Mouse (Mus musculus) cerebellum, postnatal 14 days (tissue): ENCODE results near the gene Plvap.
A peak's percentile ranks its signal among the peaks of the same experiment; 100 is the strongest.

Experiments
- DNase-seq, 2 experiments: peaks; one replicate each; pipeline ENCODE4 v3.0.0; 2021; ENCODE audit warnings: mixed read lengths in 2 of 2

The Plvap gene

DNA sequence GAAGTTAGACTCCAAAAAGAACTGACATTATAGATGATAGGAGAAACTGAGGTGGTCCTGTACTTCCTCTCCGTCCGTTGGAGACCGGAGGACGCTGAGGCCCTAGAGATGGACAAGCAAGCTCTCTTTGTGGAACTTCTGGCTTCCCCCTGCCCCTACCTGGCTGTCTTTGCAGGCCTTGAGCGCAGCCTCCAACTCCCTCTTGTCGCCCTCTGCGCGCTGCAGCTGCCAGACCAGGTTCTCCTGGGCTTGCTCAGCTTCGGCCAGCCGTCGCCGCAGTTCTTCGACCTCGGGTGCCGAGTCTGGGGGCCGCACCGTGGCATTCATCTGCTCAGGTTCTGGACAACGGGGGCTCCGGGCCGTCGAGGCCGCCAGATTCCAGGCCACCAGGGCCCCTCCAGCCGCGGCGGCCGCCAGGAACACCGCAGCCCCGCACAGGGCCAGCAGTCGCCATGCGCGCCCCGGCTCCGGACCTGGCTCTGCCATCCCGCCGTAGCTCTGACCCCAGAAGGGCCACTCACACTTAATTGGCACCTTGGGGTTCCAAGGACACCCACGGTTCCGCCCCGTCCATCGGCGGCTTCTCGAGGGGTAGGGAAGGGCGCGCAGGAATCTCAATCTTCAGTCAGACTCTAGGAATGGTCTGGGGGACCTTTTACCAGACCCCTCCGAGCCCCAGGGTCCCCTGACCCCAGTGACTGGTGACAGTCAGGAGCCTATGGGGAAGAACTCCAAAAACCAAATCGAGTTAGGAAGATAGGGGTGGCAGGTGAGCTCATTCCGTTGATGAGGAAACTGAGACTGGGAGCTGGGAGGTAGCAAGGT lies 13.9 kb upstream of the Plvap start, which contains the start of gene Ccdc194:
Ccdc194 (minus strand) TSS at position 486 of the 825 bp plus-strand sequence.
- no peak for DNase-seq

DNA sequence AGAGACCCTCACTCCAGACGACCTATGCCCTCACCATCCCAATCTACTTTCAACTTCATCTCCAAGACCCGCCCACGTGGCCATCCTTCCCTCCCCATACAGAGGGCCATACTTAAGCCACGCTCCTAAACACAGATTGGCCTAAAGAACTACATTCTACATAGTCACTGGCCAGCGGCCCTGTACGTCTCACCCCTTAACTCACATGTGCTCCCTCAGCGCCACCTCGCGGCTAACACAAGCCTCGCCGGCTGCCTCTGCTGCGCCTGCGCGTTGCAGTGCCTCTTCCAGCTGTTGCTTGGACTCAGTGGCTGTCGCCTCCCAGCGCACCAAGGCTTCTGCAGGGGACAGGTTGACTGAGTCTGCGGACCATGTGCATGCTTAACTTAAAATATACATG lies 10.1 kb upstream of the Plvap start:
- DNase-seq, result peak; percentile 93 to 97

DNA sequence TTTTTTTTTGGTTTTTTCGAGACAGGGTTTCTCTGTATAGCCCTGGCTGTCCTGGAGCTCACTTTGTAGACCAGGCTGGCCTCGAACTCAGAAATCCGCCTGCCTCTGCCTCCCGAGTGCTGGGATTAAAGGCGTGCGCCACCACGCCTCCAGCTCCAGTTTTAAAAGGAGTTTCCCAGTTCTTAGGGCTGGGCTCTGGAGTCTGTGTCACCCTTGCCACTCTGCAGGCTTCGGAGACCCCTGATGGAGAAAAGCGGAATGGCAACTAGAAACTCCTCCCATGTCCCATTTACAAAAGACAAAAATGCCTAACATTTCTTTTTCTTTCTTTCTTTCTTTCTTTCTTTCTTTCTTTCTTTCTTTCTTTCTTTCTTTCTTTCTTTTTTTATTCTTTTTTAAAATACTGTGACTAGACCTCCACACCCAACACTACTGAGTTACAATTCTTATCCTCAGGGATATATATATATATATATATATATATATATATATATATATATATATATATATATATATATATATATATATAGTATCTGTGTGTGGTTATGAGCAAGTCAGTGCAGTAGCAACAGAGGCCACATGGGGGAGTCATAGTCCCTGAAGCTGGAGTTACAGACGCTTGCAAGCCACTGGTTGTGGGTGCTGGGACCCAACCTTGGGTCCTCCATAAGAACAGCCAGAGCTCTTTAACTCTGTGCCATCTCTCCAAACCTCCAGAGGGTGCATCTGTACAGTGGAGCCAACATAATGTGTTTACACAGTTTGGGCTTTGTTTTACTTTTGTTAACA lies 7.7 kb upstream of the Plvap start:
- DNase-seq, result peak; percentile 64 to 79

DNA sequence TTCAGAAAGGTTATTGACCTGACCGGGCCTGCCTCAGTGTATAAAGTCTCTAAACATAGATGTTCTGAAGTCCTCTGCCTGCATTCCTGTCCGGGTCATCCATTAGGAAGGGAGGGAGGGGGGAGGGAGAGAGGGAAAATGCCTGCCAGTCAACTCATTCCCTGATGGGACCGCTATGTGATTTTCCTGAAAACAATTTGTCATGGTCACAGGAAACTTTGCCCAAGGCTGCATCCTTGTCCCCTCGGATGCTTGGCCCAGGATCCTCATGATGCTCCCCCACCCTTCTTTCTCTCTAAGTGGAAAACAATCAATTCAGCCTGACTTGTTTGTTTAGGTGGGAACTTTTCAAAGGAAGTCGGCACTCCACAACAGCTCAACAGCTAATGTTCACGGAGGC lies 5.2 kb upstream of the Plvap start:
- DNase-seq, result no peak

DNA sequence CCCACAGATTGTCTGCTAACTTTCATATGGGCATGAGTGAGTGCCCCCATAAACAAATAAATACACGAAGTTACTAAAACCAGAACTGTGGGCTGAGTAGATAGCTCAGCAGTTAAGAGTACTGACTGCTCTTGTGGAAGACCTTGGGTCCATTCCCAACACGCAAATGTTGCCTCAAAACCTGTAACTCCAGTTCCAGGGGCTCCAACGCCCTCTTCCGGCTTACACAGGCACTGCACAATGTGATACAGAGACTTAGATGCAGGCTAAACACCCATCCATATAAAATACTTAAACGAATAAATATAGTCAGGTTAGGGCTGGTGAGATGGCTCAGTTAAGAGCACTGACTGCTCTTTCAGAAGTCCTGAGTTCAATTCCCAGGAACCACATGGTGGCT lies 3.5 kb upstream of the Plvap start:
- no peak for DNase-seq

DNA sequence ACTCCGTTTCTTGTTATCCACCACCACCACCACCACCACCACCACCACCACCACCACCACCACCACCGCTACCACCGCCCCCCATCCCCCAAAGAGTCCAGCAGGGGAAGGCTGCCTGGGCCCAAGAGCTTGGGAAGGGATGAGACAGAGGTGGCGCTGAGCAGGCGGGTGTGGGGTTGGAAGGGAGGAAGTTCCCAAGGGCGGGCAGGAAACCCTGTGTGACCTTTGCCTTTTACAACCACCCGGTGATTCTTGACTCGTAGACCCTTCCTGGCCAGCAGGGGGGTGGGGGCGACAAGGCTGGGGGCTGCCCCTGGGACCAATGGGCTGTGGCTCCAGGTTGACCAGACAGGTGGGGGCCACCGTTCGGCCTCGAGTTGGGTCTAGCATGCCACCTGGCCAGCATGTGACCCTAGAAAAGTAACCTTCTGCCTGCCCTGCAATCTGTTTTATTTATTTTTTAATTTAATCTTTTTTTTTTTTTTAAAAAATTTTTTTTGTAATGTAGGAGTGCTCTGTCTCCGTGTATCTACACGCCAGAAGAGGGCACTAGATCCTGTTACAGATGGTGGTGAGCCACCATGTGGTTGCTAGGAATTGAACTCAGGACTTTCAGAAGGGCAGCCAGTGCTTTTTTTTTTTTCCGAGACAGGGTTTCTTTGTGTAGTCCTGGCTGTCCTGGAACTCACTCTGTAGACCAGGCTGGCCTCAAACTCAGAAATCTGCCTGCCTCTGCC lies 1.6 kb upstream of the Plvap start:
- no peak for DNase-seq

DNA sequence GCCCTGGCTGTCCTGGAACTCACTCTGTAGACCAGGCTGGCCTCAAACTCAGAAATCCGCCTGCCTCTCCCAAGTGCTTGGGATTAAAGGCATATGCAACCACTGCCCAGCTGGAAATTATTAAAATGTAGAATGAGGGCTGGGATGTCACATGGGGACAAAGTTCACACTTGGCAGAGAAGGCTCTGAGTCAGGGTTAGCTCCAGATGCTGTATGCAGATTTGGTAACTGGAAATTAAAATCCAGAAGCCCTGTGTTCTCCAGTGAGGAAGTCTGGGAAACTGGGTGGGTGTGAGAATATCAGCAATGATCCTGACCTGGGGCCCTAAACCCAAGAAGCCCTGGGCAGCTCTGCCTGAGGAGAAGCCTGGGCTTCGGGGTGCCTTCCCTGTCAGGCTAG lies 2.2 kb downstream of the Plvap start:
- DNase-seq, result no peak

DNA sequence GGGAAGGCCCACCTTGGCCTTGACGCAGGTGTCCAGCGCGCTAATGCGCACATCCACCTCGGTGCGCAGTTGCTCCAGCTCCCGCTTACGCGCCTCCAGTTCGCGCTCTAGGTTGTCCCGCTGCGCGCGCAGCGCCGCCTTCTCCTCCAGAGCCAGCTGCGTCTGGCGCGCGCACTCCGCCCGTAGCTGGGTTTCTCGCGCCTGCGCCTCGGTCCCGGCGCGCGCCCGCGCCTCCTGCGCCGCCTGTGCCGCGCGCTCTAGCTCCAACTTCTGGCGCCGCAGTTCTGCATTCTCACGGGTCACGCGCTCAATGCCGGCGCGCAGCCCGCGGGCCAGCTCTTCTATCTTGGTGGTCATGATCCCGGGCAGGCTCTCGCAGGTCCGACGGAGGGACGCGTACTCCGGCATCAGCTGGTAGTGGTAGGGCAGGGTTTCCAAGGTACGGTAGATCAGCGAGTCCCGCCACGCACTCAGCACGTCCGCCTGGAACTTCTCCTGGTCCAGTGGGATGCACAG lies 3.9 kb downstream of the Plvap start:
- peak; percentile 77 for DNase-seq

DNA sequence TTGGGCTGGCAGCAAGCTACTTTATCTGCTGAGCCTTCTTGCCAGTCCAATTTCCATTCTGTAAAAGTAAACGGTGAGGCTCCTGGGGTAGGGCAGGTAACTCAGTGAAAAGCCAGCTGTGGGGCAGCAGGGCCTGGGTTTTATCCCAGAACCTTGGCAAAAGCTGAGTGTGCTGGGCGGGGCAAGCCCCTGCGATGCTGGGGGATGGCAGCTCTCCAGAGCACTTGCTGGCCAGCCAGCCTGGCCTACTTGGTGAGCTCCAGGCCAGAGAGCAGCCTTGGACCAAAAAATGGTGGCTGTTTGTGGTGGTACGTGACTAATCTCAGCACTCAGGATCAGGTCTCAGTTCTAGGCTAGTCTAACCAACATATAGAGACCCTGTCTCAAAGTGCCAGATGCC lies 5.6 kb downstream of the Plvap start:
- DNase-seq, result peak; percentile 69 to 74

DNA sequence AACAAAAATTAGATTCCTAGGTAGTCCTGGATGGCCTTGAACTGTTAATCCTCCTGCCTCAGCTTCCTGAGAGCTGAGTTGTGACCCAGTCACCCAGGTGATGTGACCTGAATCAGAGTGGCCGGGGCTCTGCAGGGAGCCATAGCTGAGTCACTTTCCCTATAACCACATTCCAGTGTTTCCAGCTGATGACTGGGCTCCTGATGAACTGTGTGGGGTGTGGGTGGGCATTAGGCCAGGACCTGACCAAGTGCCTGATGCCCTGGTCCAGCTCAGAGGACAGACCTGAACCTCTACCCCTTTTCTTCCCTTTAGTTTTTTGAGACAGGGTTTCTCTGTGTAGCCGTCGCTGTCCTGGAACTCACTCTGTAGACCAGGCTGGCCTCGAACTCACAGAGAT lies 6.2 kb downstream of the Plvap start:
- DNase-seq, result no peak

DNA sequence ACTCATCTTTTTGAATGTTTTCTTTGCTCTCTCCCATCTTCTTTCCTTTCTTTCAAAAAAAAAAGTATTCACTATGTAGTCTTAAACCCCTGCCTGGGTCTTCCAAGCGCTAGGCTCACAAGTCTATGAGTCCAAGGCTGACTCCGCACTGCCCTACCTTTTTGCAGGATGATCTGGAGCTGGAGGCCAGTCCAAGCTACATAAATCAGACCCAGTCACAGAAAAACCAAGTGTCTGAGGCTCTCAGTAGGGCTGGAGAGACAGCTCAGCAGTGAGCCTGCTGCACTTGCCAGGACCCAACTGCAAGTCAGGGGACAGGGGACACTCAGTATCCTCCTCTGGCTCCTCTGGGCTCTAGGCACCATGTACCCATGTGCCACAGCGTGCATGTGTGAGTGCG lies 7.2 kb downstream of the Plvap start:
- no peak for DNase-seq

DNA sequence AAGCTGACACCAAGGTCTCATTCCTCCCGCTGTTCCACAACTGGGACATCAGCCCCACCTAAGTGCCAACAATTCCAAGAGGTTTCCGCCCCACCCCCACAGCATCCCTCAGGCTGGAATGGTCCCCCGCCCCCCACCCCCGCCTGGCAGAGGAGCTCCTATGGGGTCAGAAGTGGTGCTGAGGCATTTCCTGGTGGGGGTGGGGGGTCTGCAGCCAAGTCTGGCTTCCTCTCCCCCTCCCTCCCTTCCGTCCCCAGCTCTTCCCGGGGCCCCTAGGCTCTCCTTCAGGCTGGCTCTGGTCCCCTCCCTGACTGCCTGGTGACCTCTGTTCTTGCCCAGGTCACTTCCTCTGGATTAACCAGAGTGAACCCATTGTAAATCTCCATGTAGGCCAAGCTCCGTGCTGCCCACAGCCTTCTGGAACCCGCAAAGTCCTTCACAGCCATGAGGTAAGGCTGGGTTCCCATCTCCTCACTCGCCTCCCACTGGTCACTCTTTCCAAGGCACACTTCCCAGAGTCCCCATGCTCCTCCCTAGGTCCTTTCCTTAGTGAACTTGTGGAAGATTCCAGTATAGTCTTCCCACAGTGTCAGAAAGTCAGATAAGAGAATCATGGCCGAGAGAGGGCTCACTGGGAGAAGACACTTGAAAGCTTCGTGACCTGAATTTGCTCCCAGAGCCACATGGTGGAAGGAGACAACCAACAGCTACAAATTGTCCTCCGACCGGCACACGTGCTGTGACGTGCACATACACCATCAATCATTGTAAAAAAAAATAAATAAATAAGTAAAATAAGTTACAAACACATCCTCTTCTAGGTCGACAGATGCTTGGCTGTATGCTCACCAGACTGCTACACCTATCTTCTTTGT lies 12.5 kb downstream of the Plvap start:
- DNase-seq, result no peak

DNA sequence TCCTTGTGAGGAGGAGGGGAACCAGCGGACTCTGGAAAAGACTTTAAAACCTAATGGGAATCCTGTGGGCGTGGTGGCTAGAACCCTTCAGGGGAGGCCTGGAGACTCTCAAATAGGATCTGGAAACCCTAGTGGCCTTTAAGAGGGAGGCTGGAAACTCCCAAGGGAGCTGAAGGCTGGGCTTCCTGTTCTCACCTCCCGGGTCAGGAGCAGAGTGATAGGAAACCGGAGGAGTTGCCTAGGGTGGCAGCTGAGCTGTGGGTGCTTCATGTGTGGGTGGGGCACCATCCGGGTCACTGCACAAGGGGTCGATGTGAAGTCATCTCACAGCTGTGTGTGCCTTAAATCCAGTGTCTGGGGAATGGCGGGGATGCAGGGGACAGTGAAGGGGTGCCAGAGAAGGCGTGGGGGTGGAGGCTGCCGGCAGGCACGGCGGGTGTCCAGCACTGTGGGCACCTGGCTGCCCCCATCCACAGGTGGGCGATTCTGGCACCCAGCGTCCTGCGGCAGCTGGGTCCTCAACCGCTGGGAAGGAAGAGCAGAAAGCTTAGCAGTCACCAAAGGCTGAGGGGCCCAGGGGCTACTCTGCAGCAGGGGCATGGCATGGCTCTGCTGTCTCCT lies 13.6 kb downstream of the Plvap start:
- DNase-seq, result no peak

DNA sequence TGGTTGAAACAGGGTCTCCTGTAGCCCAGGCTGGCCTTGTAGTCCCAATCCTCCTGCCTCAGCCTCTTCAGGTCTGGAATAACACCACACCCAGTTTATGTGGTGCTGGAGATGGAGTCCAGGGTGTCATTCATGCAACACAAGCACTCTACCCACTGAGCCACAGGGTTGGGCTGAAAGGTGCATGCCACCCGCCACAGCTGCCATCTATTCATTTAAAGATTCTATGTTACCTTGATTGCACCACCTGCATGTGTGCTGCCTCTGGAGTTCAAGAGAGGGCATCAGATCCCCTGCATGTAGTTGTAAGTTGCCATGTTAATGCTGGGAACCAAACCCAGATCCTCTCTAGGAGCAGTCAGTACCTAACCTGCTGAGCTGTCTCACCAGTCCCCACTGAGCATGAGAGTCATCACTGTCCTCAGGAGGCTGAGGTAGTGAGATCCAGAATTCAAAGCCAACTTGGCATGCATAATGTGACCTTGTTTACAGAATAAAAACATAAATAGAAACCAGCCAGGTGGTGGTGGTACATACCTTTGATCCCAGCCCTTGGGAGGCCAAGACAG lies 14.4 kb downstream of the Plvap start:
- no peak for DNase-seq

DNA sequence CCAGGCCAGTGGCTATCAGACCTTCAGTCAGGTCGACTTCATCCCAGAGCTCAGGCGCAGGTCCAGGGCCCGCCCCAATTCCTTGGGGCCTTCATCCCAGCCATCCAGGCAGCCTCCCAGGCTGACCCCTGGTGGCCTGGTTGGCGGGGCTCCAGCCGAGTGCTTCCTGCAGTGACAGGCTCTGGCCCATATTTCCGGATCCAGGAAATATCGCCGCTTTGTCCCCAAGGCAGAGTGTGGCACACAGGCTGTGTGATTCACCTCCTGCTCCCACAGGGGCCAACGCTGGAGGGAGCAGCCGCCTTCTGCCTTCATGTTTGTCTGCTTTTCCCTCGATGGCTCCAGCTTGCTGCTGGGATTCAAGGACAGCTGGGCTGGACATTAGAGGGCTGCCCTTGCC lies 15.1 kb downstream of the Plvap start:
- DNase-seq, result peak; percentile 72 to 76

DNA sequence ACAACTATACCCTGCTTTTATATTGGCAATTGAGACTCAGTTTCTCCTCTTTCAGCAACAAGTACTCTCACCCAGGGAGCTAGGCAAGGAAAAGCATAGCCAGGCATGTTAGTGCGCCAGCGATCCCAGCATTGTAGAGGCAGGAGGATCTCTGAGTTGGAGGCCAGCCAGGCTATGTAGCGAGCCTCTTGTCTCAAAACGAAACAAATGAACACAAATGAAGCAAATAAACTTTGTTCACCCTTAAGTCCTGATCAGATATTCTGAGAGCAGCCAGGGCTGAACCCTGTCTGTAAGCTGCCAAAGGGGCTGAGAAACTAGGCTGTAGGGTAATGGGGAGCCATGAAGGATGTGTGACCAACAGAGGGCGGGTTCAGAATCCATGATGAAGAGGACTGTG lies 15.7 kb downstream of the Plvap start:
- no peak for DNase-seq

DNA sequence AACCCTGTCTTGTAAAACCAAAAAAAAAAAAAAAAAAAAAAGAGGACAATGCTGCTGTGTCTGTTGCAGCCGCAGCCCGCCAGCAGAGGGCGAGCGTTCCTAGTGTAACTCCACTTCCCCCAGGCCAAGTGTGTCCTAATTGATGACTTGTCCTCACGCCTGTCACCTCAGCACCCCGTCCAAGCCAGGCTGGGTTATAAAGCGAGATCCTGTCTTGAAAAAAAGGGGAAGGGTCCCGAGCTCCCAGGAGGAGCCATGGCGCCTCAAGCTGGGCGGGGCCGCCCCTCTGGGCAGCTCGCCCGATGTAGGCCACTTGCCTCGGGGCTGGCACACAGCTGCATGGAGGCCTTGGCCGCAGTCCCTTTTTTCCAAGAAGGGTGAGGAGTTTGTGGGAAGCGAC lies 16.5 kb downstream of the Plvap start:
- peak; percentile 90 to 94 for DNase-seq

DNA sequence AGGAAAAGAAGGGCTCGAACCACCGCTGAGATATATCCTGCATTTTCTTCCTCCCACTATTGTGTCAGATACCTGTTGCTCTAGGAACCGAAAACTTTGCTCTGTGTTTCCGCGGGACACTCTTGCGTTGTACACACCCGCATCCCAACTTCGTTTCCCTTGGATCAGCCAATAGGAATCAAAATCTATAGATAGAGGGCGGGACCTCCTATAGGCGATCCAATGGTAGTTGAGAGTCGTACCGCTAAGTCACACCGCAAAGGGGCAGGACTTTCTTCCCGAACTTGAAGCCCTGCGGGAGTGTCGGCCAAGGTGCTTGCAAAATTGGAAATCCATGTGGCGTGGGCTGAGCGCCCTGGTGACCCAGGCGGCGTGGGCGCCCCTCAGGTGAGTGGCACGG lies 23.1 kb downstream of the Plvap start:
- peak; percentile 90 to 92 for DNase-seq

DNA sequence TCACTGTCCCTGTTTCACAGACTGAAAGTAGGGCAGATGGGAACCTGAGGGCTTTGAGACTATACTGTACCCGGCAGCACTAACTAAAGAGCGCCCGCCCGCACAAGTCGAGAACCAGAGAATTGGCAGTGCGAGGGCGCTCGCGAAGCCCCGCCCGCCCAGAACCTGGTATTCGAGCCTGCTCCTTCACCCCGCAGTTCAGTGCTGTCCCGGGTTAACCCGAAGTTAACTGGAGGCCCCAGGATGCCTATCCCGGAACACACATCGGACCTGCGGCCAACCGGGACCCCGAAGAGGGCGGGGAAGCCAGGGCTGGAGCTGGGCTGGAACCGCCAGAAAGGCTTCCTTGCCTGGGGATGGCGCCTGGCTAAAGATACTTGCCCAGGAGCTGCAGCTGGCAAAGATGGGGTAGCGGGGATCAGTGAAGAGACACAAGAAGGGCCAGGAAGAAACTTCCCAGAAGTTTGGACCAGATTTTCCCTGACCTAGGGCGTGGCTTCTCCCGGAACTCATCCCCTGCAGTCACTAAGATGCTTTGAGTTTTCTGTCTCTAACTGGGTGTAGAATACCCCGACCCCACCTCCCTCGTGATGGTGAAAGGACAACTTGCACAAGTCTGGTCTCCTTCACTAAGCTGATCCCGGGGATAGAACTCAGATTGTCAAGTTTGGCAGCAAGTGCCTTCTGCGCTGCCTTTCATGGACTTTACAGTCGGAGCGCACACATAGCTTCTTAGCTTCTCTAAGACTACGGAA lies 23.7 kb downstream of the Plvap start, which contains the start of gene Gtpbp3:
Gtpbp3 (plus strand) TSS at position 413 of the 755 bp plus-strand sequence.
- DNase-seq, result peak; percentile 79 to 83

DNA sequence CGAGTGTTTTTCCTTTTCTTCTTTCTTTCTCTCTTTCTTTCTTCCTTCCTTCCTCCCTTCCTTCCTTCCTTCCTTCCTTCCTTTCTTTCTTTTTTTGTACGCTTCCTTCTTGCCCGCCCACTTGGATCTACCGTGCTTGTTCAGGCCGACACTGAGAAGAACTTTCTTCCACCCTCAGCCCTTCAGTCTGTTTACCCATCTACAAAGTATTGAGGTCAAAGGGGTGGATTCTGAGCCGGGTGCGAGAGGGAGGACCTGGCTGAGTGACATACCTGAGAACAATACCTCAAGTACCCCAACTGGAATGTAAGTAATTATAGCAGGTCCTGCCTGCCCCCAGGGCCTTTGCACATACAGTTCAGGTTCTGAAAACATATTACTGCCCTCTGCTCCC lies 25.4 kb downstream of the Plvap start:
- DNase-seq, result no peak
